Mouse (Mus musculus): ENCODE measurements around the gene Cpb1. TPM values are rescaled to one million over a fixed set of nuclear protein-coding genes. Genes with fewer than 3 reads are reported as not detected.

The Cpb1 gene
- polyA plus RNA-seq, 1 experiment from 2014 or later = 0.29 TPM

DNA sequence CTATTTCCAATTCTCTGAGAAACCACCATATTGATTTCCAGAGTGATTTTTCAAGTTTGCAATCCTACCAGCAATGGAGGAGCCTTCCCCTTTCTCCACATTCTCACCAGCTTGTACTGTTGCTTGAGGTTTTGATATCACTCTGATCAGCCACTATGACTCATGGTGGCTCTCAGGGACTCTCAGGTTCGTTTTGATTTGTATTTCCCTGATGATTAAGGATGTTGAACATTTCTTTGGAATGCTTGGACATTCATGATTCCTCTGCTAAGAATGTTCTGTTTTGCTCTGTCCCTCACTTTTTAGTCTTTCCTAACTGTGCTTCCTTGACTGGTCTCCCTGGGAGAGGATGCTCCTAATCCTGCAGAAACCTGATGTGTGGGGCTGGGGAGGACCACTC is 6.3 kb upstream of the Cpb1 start:
- WGBS = 54% methylated on average over 1 of the region's 1 CpGs
- Histone ChIP-seq H3K4me1 (replicated peaks; ENCODE audit: control insufficient read depth, insufficient read depth, low read length) (no peaks in the 10 kb centered on the region), H3K9me3 (ENCODE audit: control insufficient read depth, low read length) (no peaks in the 10 kb centered on the region), H3K27ac (ENCODE audit: low read length) (no peak overlapping the region), H3K4me3 (replicated peaks; ENCODE audit: low read length) (no peak overlapping the region), H3K36me3 (ENCODE audit: control insufficient read depth, insufficient read depth) (no peaks in the 10 kb centered on the region), H3K27me3 (replicated peaks; ENCODE audit: control insufficient read depth, insufficient read depth, low read length) (no peaks in the 10 kb centered on the region), H3K4me2 (ENCODE audit: low read length) (no peak overlapping the region), H3K9ac (replicated peaks; ENCODE audit: low read depth, low read length) (no peak overlapping the region)
- ATAC-seq = no peak

GRCm38 (mm10) chr3:20254566-20255479 is 20.7 kb downstream of the Cpb1 start:
- ATAC-seq = no peak
- no peaks in the 10 kb centered on the region for H3K9me3 ChIP-seq (ENCODE audit: control insufficient read depth, low read length)
- no peak overlapping the region for H3K4me3 ChIP-seq (replicated peaks; ENCODE audit: low read length)
- no peaks in the 10 kb centered on the region for H3K36me3 ChIP-seq (ENCODE audit: control insufficient read depth, insufficient read depth)
- H3K27me3 ChIP-seq (replicated peaks; ENCODE audit: control insufficient read depth, insufficient read depth, low read length) = no peaks in the 10 kb centered on the region
- H3K27ac ChIP-seq (ENCODE audit: low read length) = no peak overlapping the region
- no peaks in the 10 kb centered on the region for H3K4me1 ChIP-seq (replicated peaks; ENCODE audit: control insufficient read depth, insufficient read depth, low read length)
- H3K4me2 ChIP-seq (ENCODE audit: low read length) = no peak overlapping the region
- H3K9ac ChIP-seq (replicated peaks; ENCODE audit: low read depth, low read length) = no peak overlapping the region
- WGBS = 52% methylated on average over 9 of the region's 9 CpGs

GRCm38 (mm10) chr3:20243913-20244312 is 31.6 kb downstream of the Cpb1 start:
- no peaks in the 10 kb centered on the region for H3K27me3 ChIP-seq (replicated peaks; ENCODE audit: control insufficient read depth, insufficient read depth, low read length)

GRCm38 (mm10) chr3:20242050-20242449 is 33.5 kb downstream of the Cpb1 start, which contains the start of gene Cpa3:
Gene Cpa3, minus strand, starts transcription at chr3:20242181.
- Histone ChIP-seq H3K27me3 (replicated peaks; ENCODE audit: control insufficient read depth, insufficient read depth, low read length) (no peaks in the 10 kb centered on the region), H3K9me3 (ENCODE audit: control insufficient read depth, low read length) (no peaks in the 10 kb centered on the region), H3K9ac (replicated peaks; ENCODE audit: low read depth, low read length) (no peak within 1 kb of the TSS), H3K36me3 (ENCODE audit: control insufficient read depth, insufficient read depth) (no peaks in the 10 kb centered on the region), H3K27ac (ENCODE audit: low read length) (no peak within 1 kb of the TSS), H3K4me2 (ENCODE audit: low read length) (no peak within 1 kb of the TSS), H3K4me3 (replicated peaks; ENCODE audit: low read length) (no peak within 1 kb of the TSS), H3K4me1 (replicated peaks; ENCODE audit: control insufficient read depth, insufficient read depth, low read length) (no peaks in the 10 kb centered on the region)
- no peak for ATAC-seq
- WGBS = 91% methylated on average over 3 of the region's 3 CpGs

More at GRCm38 (mm10) chr3:20243913-20244312, 31.6 kb downstream of the Cpb1 start:
- no peak overlapping the region for H3K27ac ChIP-seq (ENCODE audit: low read length)
- H3K4me2 ChIP-seq (ENCODE audit: low read length) = no peak overlapping the region
- no peak overlapping the region for H3K9ac ChIP-seq (replicated peaks; ENCODE audit: low read depth, low read length)
- 85% methylated on average over 1 of the region's 1 CpGs for WGBS
- no peak overlapping the region for H3K4me3 ChIP-seq (replicated peaks; ENCODE audit: low read length)
- H3K9me3 ChIP-seq (ENCODE audit: control insufficient read depth, low read length) = no peaks in the 10 kb centered on the region
- no peaks in the 10 kb centered on the region for H3K4me1 ChIP-seq (replicated peaks; ENCODE audit: control insufficient read depth, insufficient read depth, low read length)
- no peaks in the 10 kb centered on the region for H3K36me3 ChIP-seq (ENCODE audit: control insufficient read depth, insufficient read depth)
- no peak for ATAC-seq

DNA sequence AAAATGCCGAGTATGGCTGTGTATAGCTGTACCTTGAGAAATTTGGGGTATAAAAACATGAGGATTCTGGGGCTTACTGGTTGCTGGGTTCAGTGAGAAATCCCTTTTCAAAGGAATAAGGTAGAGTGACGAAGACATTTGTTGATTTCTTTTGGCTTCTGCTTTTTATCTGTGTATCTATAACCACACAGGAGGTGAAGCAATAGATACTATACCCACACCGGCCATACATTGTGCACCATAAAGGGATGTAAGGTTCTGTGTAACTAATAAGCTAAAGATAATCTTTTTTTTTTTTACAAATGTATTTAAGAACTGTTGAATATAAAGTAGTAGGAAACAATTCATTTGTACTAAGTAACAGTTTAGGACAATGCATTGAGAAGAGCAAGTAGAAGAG is 35.8 kb downstream of the Cpb1 start:
- Histone ChIP-seq H3K4me1 (replicated peaks; ENCODE audit: control insufficient read depth, insufficient read depth, low read length) (no peaks in the 10 kb centered on the region), H3K27me3 (replicated peaks; ENCODE audit: control insufficient read depth, insufficient read depth, low read length) (no peaks in the 10 kb centered on the region), H3K9me3 (ENCODE audit: control insufficient read depth, low read length) (no peaks in the 10 kb centered on the region), H3K27ac (ENCODE audit: low read length) (no peak overlapping the region), H3K4me2 (ENCODE audit: low read length) (no peak overlapping the region), H3K36me3 (ENCODE audit: control insufficient read depth, insufficient read depth) (no peaks in the 10 kb centered on the region), H3K4me3 (replicated peaks; ENCODE audit: low read length) (no peak overlapping the region), H3K9ac (replicated peaks; ENCODE audit: low read depth, low read length) (no peak overlapping the region)
- WGBS = 90% methylated on average over 3 of the region's 3 CpGs
- no peak for ATAC-seq

DNA sequence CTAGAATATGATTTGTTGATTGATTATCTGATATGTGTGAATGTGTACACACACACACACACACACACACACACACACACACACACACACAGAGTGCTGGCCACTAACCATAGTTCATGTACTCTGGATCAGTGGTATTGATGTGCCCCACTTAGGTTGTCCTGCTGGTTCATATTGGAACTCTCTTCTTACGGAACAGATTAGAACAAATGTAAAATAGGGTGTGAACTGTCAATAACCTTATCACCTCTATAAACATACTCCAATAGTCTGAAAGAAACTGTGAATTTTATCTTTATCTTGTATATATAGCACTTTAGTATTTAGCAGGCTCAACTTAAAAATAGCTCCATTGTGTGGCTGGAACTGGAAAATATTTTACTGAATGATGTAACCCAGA is 38.6 kb downstream of the Cpb1 start:
- no peak overlapping the region for H3K9ac ChIP-seq (replicated peaks; ENCODE audit: low read depth, low read length)
- H3K4me2 ChIP-seq (ENCODE audit: low read length) = no peak overlapping the region
- no peak overlapping the region for H3K4me3 ChIP-seq (replicated peaks; ENCODE audit: low read length)
- H3K9me3 ChIP-seq (ENCODE audit: control insufficient read depth, low read length) = no peaks in the 10 kb centered on the region
- 97% methylated on average over 1 of the region's 1 CpGs for WGBS
- no peaks in the 10 kb centered on the region for H3K27me3 ChIP-seq (replicated peaks; ENCODE audit: control insufficient read depth, insufficient read depth, low read length)
- ATAC-seq = no peak
- no peak overlapping the region for H3K27ac ChIP-seq (ENCODE audit: low read length)
- no peaks in the 10 kb centered on the region for H3K4me1 ChIP-seq (replicated peaks; ENCODE audit: control insufficient read depth, insufficient read depth, low read length)
- H3K36me3 ChIP-seq (ENCODE audit: control insufficient read depth, insufficient read depth) = no peaks in the 10 kb centered on the region

GRCm38 (mm10) chr3:20229027-20229426 is 46.5 kb downstream of the Cpb1 start:
- H3K27ac ChIP-seq (ENCODE audit: low read length) = no peak overlapping the region
- no peaks in the 10 kb centered on the region for H3K9me3 ChIP-seq (ENCODE audit: control insufficient read depth, low read length)
- ATAC-seq = no peak
- no peaks in the 10 kb centered on the region for H3K27me3 ChIP-seq (replicated peaks; ENCODE audit: control insufficient read depth, insufficient read depth, low read length)
- no peaks in the 10 kb centered on the region for H3K36me3 ChIP-seq (ENCODE audit: control insufficient read depth, insufficient read depth)
- H3K4me3 ChIP-seq (replicated peaks; ENCODE audit: low read length) = no peak overlapping the region
- 87% methylated on average over 1 of the region's 1 CpGs for WGBS
- H3K4me1 ChIP-seq (replicated peaks; ENCODE audit: control insufficient read depth, insufficient read depth, low read length) = no peaks in the 10 kb centered on the region
- no peak overlapping the region for H3K9ac ChIP-seq (replicated peaks; ENCODE audit: low read depth, low read length)
- H3K4me2 ChIP-seq (ENCODE audit: low read length) = no peak overlapping the region

- WGBS = 87% methylated on average over 2 of the region's 2 CpGs
- Histone ChIP-seq H3K27me3 (replicated peaks; ENCODE audit: control insufficient read depth, insufficient read depth, low read length) (no peaks in the 10 kb centered on the region), H3K9me3 (ENCODE audit: control insufficient read depth, low read length) (no peaks in the 10 kb centered on the region), H3K36me3 (ENCODE audit: control insufficient read depth, insufficient read depth) (no peaks in the 10 kb centered on the region), H3K4me1 (replicated peaks; ENCODE audit: control insufficient read depth, insufficient read depth, low read length) (no peaks in the 10 kb centered on the region), H3K27ac (ENCODE audit: low read length) (no peak overlapping the region), H3K4me3 (replicated peaks; ENCODE audit: low read length) (no peak overlapping the region), H3K9ac (replicated peaks; ENCODE audit: low read depth, low read length) (no peak overlapping the region), H3K4me2 (ENCODE audit: low read length) (no peak overlapping the region)
- no peak for ATAC-seq
These were observed 50.1 kb downstream of the Cpb1 start for GRCm38 (mm10) chr3:20225429-20225828.

GRCm38 (mm10) chr3:20222926-20223698 is 52.4 kb downstream of the Cpb1 start:
- no peak for ATAC-seq
- Histone ChIP-seq H3K36me3 (ENCODE audit: control insufficient read depth, insufficient read depth) (no peaks in the 10 kb centered on the region), H3K9ac (replicated peaks; ENCODE audit: low read depth, low read length) (no peak overlapping the region), H3K4me1 (replicated peaks; ENCODE audit: control insufficient read depth, insufficient read depth, low read length) (no peaks in the 10 kb centered on the region), H3K4me3 (replicated peaks; ENCODE audit: low read length) (no peak overlapping the region), H3K4me2 (ENCODE audit: low read length) (no peak overlapping the region), H3K27me3 (replicated peaks; ENCODE audit: control insufficient read depth, insufficient read depth, low read length) (no peaks in the 10 kb centered on the region), H3K9me3 (ENCODE audit: control insufficient read depth, low read length) (no peaks in the 10 kb centered on the region), H3K27ac (ENCODE audit: low read length) (no peak overlapping the region)
- 90% methylated on average over 9 of the region's 9 CpGs for WGBS

All from forebrain, embryonic 16.5 days (tissue).